Mouse (Mus musculus) ES-Bruce4 (cell line): ENCODE data around the gene Pdzd7. TPM values are rescaled to one million over a fixed set of nuclear protein-coding genes. Genes with fewer than 3 reads are reported as not detected.

Source experiments
- H3K27ac ChIP-seq: 2 replicates; pipeline ENCODE4 v1.5.1; 2012; ENCODE audit warnings: low read length, inconsistent platforms; ENCODE audit not compliant: insufficient read depth
- H3K27me3 ChIP-seq: 2 replicates; pipeline ENCODE4 v1.6.1; 2012; ENCODE audit warnings: mild to moderate bottlenecking, low read length, inconsistent platforms; ENCODE audit not compliant: control insufficient read depth, poor library complexity, insufficient read depth, severe bottlenecking
- H3K36me3 ChIP-seq: 2 replicates; pipeline ENCODE4 v1.6.1; 2012; ENCODE audit warnings: inconsistent platforms, mild to moderate bottlenecking, low read length, moderate library complexity; ENCODE audit not compliant: control insufficient read depth, poor library complexity, insufficient read depth, severe bottlenecking
- H3K4me1 ChIP-seq: one replicate; pipeline ENCODE4 v1.8.1; 2011; ENCODE audit warnings: low read length; ENCODE audit not compliant: control insufficient read depth, insufficient read depth
- H3K4me3 ChIP-seq: 2 replicates; pipeline ENCODE4 v1.5.1; 2011; ENCODE audit warnings: low read depth, mild to moderate bottlenecking, low read length
- H3K9ac ChIP-seq: 2 replicates; pipeline ENCODE4 v1.6.1; 2012; ENCODE audit warnings: low read depth, mild to moderate bottlenecking, inconsistent platforms; ENCODE audit not compliant: poor library complexity, severe bottlenecking
- H3K9me3 ChIP-seq: replicated peaks from 2 replicates; pipeline ENCODE4 v1.6.1; 2012; ENCODE audit warnings: mild to moderate bottlenecking, low read length, inconsistent platforms; ENCODE audit not compliant: control insufficient read depth, poor library complexity, insufficient read depth, severe bottlenecking
- CTCF ChIP-seq: IDR thresholded peaks from one replicate; pipeline ENCODE4 v1.8.1; 2011; ENCODE audit warnings: low read depth, low read length
- EP300 ChIP-seq: IDR thresholded peaks from 2 replicates; pipeline ENCODE4 v1.6.1; 2011; ENCODE audit warnings: low read depth, low read length; ENCODE audit not compliant: insufficient read depth
- POLR2A ChIP-seq: IDR thresholded peaks from one replicate; pipeline ENCODE4 v1.8.1; 2011; ENCODE audit warnings: low read length; ENCODE audit not compliant: insufficient read depth
- polyA plus RNA-seq: library from polyadenylated mRNA; stranded (reverse); fragments of >200 nt; gene quantifications from 2 replicates; pipeline ENCODE4 v1.2.4, GENCODE M21; 2011; ENCODE audit warnings: low read depth; ENCODE audit not compliant: missing spikeins, insufficient read depth, insufficient read length

Gene Pdzd7
- polyA plus RNA-seq, 1 experiment = 1.3 TPM

GRCm38 (mm10) chr19:44980787-44981186, 64.7 kb downstream of the Pdzd7 start:
- no peaks in the 10 kb centered on the region for H3K9me3 ChIP-seq
- TF ChIP-seq EP300 (no peak), CTCF (no peak), POLR2A (no peak)
- no peak overlapping the region for H3K27ac ChIP-seq
- peaks cover 1% of the 10 kb centered on the region for H3K4me1 ChIP-seq
- H3K4me3 ChIP-seq = no peak overlapping the region
- H3K27me3 ChIP-seq = no peaks in the 10 kb centered on the region
- no peak overlapping the region for H3K9ac ChIP-seq
- H3K36me3 ChIP-seq = peaks cover 39% of the 10 kb centered on the region

- Histone ChIP-seq H3K9ac (no peak overlapping the region), H3K4me1 (no peaks in the 10 kb centered on the region), H3K27ac (no peak overlapping the region), H3K9me3 (no peaks in the 10 kb centered on the region), H3K4me3 (no peak overlapping the region), H3K36me3 (peaks cover 71% of the 10 kb centered on the region), H3K27me3 (no peaks in the 10 kb centered on the region)
- TF ChIP-seq CTCF (no peak), POLR2A (no peak), EP300 (no peak)
Observed at GRCm38 (mm10) chr19:44977148-44977547, 68.4 kb downstream of the Pdzd7 start.

Other genes starting within 250 kb of the Pdzd7 start
- 53.1 and 57.2 TPM in 2 replicates for gene Slf2, start 114.6 kb downstream of the Pdzd7 start, polyA plus RNA-seq
- gene Sema4g, start 56.6 kb downstream of the Pdzd7 start, polyA plus RNA-seq = 15.7 and 24.6 TPM in 2 replicates
- 23.2 and 24.5 TPM in 2 replicates for gene Twnk, start 40.1 kb downstream of the Pdzd7 start, polyA plus RNA-seq
- gene Mrpl43, start 39.3 kb downstream of the Pdzd7 start, polyA plus RNA-seq = 32.5 and 34.0 TPM in 2 replicates
- gene Lzts2, start 31.3 kb downstream of the Pdzd7 start, polyA plus RNA-seq = 39.9 and 48.2 TPM in 2 replicates
- gene Sfxn3, start 1.8 kb upstream of the Pdzd7 start, polyA plus RNA-seq = 13.4 and 15.6 TPM in 2 replicates
- gene Kazald1, start 29.5 kb upstream of the Pdzd7 start, polyA plus RNA-seq = 0.67 and 0.85 TPM in 2 replicates
- gene Tlx1, start 105.0 kb upstream of the Pdzd7 start, polyA plus RNA-seq = not detected in 2 replicates
- not detected in 2 replicates for gene Lbx1, start 190.1 kb upstream of the Pdzd7 start, polyA plus RNA-seq